Mouse (Mus musculus): Measurements from ENCODE around the gene Rbp4.

GRCm38 (mm10) chr19:38082931-38083525 is 42.1 kb downstream of the Rbp4 start:
- no peak for TF ChIP-seq POLR2A (IDR thresholded peaks at IDR 0.05; ENCODE audit: insufficient read length, low read depth)
- TF ChIP-seq USF1 (IDR thresholded peaks at IDR 0.05; ENCODE audit: low read depth): no peak
- no peak for TF ChIP-seq E2F4 (IDR thresholded peaks at IDR 0.05; ENCODE audit: insufficient read depth)
- no peak for TF ChIP-seq CEBPB (IDR thresholded peaks at IDR 0.05; ENCODE audit: insufficient read depth, poor library complexity, severe bottlenecking)

Measured in myocyte (in vitro differentiated cells).